Mouse (Mus musculus) E14TG2a.4 (cell line): Measurements from ENCODE around the gene Synpo2.

Experiments used
- CTCF ChIP-seq: conservative IDR thresholded peaks from 2 replicates; pipeline ENCODE4 v1.5.1; 2014; ENCODE audit warnings: low read length
- NANOG ChIP-seq: IDR thresholded peaks from 2 replicates; pipeline ENCODE4 v1.6.1; 2014; ENCODE audit warnings: borderline replicate concordance, low read length, mixed read lengths
- POU5F1 ChIP-seq: IDR thresholded peaks from 2 replicates; pipeline ENCODE4 v1.6.1; 2014; ENCODE audit warnings: low read length, borderline replicate concordance

GRCm38 (mm10) chr3:123245646-123246045 lies 9.7 kb upstream of the Synpo2 start:
- TF ChIP-seq CTCF (no peak), NANOG (no peak), POU5F1 (no peak)
